Mouse (Mus musculus) brain, embryonic 14.5 days (tissue): ENCODE measurements around the gene Adamts7. TPM values are rescaled to one million over a fixed set of nuclear protein-coding genes. Genes with fewer than 3 reads are reported as not detected.

ENCODE experiments used
- DNase-seq: peaks from one replicate; pipeline ENCODE4 v3.0.0-alpha.2; 2011; ENCODE audit warnings: low read depth
- CTCF ChIP-seq: fragments of 200-500 bp; IDR thresholded peaks from 2 replicates; pipeline ENCODE4 v1.5.1; 2012; ENCODE audit warnings: inconsistent platforms, mild to moderate bottlenecking, moderate library complexity, borderline replicate concordance; ENCODE audit not compliant: insufficient read depth, insufficient read length; ENCODE audit errors: extremely low read depth
- POLR2A ChIP-seq: fragments of 200-500 bp; IDR thresholded peaks from 2 replicates; pipeline ENCODE4 v1.6.1; 2012; ENCODE audit warnings: mild to moderate bottlenecking, inconsistent platforms, borderline replicate concordance; ENCODE audit not compliant: poor library complexity, insufficient read depth, insufficient read length, severe bottlenecking; ENCODE audit errors: extremely low read depth
- polyA plus RNA-seq: library from polyadenylated mRNA; depleted of rRNA; stranded (reverse); fragments of >200 nt; gene quantifications from 2 replicates; pipeline ENCODE4 v1.2.3, GENCODE M21; 2012

Adamts7 gene
- polyA plus RNA-seq, 1 experiment, result 35.5 TPM

- DNase-seq, result no peak
- no peak for TF ChIP-seq CTCF
- TF ChIP-seq POLR2A, result no peak
Observed at GRCm38 (mm10) chr9:90125416-90126099, 37.3 kb upstream of the Adamts7 start.

GRCm38 (mm10) chr9:90126260-90127010 lies 36.4 kb upstream of the Adamts7 start:
- DNase-seq, result peak; percentile 83
- TF ChIP-seq POLR2A (no peak), CTCF (peak; percentile 70; the same call in 1 of the 2 replicates)

GRCm38 (mm10) chr9:90127146-90127545 lies 35.7 kb upstream of the Adamts7 start:
- TF ChIP-seq CTCF (no peak), POLR2A (no peak)
- no peak for DNase-seq

- no peak for DNase-seq
- TF ChIP-seq CTCF (no peak), POLR2A (no peak)
Observed at GRCm38 (mm10) chr9:90128636-90129201, 34.1 kb upstream of the Adamts7 start.

GRCm38 (mm10) chr9:90133562-90134355 lies 29.1 kb upstream of the Adamts7 start:
- peak; percentile 24 for DNase-seq
- no peak for TF ChIP-seq CTCF
- no peak for TF ChIP-seq POLR2A

- TF ChIP-seq POLR2A (no peak), CTCF (peak; percentile 22; the same call in 1 of the 2 replicates)
Observed at GRCm38 (mm10) chr9:90135466-90135865, 27.4 kb upstream of the Adamts7 start.

GRCm38 (mm10) chr9:90135963-90136677 lies 26.7 kb upstream of the Adamts7 start:
- TF ChIP-seq CTCF (no peak), POLR2A (no peak)
- peak; percentile 18 for DNase-seq

More at GRCm38 (mm10) chr9:90135466-90135865, 27.4 kb upstream of the Adamts7 start:
- no peak for DNase-seq

GRCm38 (mm10) chr9:90136678-90136965 lies 26.2 kb upstream of the Adamts7 start:
- TF ChIP-seq CTCF, result no peak
- TF ChIP-seq POLR2A, result no peak
- no peak for DNase-seq

- no peak for DNase-seq
- TF ChIP-seq POLR2A, result no peak
Observed at GRCm38 (mm10) chr9:90145788-90146187, 17.1 kb upstream of the Adamts7 start.

- TF ChIP-seq POLR2A (no peak), CTCF (no peak)
- DNase-seq, result no peak
Observed at GRCm38 (mm10) chr9:90146869-90147268, 16.0 kb upstream of the Adamts7 start.

- TF ChIP-seq CTCF, result peak; percentile 47; the same call in 1 of the 2 replicates
- TF ChIP-seq POLR2A, result no peak
- peak; percentile 68 for DNase-seq
Observed at GRCm38 (mm10) chr9:90162243-90162925, 485 bp upstream of the Adamts7 start.

- DNase-seq, result peak; percentile 65
- TF ChIP-seq POLR2A (no peak), CTCF (no peak)
Observed at GRCm38 (mm10) chr9:90163749-90164095, 853 bp downstream of the Adamts7 start.
